Mouse (Mus musculus) small intestine, adult 2 months (tissue): Measurements from ENCODE around the gene Pknox2.

Experiments used
- CTCF ChIP-seq: fragments of 200-500 bp; IDR thresholded peaks from 2 replicates; pipeline ENCODE4 v1.5.1; 2012; ENCODE audit warnings: low read depth, mild to moderate bottlenecking, control low read depth, inconsistent platforms, low read length, moderate library complexity, mixed read lengths; ENCODE audit not compliant: insufficient replicate concordance, insufficient read length; ENCODE audit errors: extremely low read depth
- POLR2A ChIP-seq: fragments of 200-500 bp; IDR thresholded peaks from 2 replicates; pipeline ENCODE4 v1.6.1; 2012; ENCODE audit warnings: low read depth, mild to moderate bottlenecking, control low read depth, inconsistent platforms, low read length, moderate library complexity

DNA sequence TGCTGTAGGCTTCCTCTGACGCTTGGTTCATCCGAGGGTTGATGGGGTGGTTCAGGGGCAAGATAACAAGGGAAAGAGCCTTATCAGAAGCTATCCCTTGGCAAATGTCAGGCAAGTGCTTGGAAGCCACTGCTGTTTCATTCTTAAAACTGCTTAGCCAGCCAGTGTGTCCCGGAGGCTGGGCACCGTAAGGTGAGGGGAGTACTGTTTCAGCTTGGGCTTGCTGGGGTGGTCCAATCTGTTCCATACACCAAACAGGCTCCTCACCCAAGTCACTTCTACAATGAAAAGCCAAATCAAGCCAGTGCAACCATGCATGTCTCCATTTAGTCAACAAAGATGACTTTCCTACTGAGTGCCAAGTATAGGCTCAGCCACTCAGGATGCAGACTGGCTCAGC, 679 bp upstream of the Pknox2 start:
- no peak for TF ChIP-seq CTCF
- TF ChIP-seq POLR2A = no peak
